Mouse (Mus musculus): Measurements from ENCODE around the gene Exoc3l2. TPM values are rescaled to one million over a fixed set of nuclear protein-coding genes. Genes with fewer than 3 reads are reported as not detected.
A peak's percentile ranks its signal among the peaks of the same experiment; 100 is the strongest.

Gene Exoc3l2
- polyA plus RNA-seq, 1 experiment from 2014 or later, result 0.55 TPM

DNA sequence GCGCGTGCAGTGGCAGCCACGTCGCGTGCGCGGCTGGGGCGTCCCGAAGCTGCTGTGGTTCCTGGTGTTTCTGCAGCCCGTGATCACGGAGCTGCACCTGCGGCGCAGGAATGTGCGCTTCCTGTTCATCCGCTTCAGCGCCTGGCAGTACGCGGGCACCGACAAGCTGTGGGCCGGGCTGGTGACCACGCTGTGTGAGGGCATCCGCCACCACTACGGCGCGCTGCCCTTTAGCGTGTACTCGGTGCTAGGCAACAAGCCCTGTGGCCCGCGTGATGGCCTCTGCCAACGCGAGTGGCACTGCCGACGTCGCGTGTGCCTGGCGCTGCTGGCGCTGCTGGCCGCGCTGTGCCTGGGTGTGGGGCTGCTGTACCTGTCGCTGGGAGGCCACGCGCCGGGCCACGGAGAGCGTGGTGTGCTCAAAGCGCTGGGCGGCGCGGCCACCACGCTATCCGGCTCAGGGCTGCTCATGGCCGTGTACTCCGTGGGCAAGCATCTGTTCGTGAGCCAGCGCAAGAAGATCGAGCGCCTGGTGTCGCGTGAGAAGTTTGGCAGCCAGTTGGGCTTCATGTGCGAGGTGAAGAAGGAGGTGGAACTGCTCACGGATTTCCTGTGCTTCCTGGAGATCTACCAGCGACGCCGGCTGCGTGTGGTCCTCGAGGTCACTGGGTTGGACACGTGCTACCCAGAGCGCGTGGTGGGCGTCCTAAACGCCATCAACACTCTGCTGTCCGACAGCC is 60.1 kb downstream of the Exoc3l2 start:
- H3K36me3 ChIP-seq (ENCODE audit: control insufficient read depth, insufficient read depth, low read length), result no peaks in the 10 kb centered on the region
- H3K4me2 ChIP-seq (replicated peaks; ENCODE audit: low read depth, low read length), result peak overlapping the region; percentile 90
- H3K4me3 ChIP-seq (ENCODE audit: low read depth, low read length), result peak overlapping the region; percentile 37
- H3K27ac ChIP-seq (ENCODE audit: low read length), result no peak overlapping the region
- no peaks in the 10 kb centered on the region for H3K9me3 ChIP-seq (ENCODE audit: control insufficient read depth, low read depth, low read length)
- H3K9ac ChIP-seq (replicated peaks; ENCODE audit: low read depth, low read length), result no peak overlapping the region
- no peak for ATAC-seq (ENCODE audit: insufficient number of reproducible peaks, insufficient read depth, low FRiP score, low read depth)
- H3K4me1 ChIP-seq (ENCODE audit: control insufficient read depth, insufficient read depth, low read length), result peaks cover 17% of the 10 kb centered on the region
- peaks cover 57% of the 10 kb centered on the region for H3K27me3 ChIP-seq (ENCODE audit: control insufficient read depth, insufficient read depth, low read length)
- WGBS, result 9% methylated on average over 72 of the region's 72 CpGs

DNA sequence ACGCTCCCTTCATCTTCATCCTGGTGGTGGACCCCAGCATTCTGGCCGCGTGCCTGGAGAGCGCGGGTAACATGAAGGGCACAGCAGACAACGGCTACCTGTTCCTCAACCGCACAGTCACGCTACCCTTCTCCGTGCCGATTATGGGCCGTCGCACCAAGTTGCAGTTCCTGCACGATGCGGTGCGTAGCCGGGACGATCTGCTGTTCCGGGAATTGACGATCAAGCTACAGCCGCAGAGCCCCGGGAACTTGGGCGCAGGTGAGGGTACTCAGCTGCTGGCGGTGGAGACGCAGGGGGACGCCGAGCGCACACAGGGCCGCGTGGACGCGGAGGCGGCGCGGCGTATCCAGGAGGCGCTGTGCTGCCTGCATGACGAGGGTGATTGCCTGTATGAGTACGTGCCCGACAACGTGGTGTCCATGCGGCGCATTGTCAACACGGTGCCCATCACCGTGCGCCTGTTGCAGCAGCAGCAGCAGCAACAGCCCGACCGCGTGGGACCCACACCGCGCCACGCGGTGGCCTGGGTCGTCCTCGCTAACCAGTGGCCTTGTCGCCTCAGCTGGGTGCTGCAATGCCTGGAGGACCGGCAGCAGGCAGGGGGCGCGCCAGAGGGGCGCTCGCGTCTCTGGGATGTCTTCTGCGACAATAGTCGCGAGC is 60.8 kb downstream of the Exoc3l2 start:
- Histone ChIP-seq H3K36me3 (ENCODE audit: control insufficient read depth, insufficient read depth, low read length) (no peaks in the 10 kb centered on the region), H3K4me2 (replicated peaks; ENCODE audit: low read depth, low read length) (peak overlapping the region; percentile 90), H3K9me3 (ENCODE audit: control insufficient read depth, low read depth, low read length) (no peaks in the 10 kb centered on the region), H3K4me1 (ENCODE audit: control insufficient read depth, insufficient read depth, low read length) (peaks cover 17% of the 10 kb centered on the region), H3K27me3 (ENCODE audit: control insufficient read depth, insufficient read depth, low read length) (peaks cover 52% of the 10 kb centered on the region), H3K9ac (replicated peaks; ENCODE audit: low read depth, low read length) (peak overlapping the region; percentile 18; the same call in 1 of the 2 replicates), H3K4me3 (ENCODE audit: low read depth, low read length) (peak overlapping the region; percentile 37), H3K27ac (ENCODE audit: low read length) (no peak overlapping the region)
- WGBS, result 2% methylated on average over 64 of the region's 64 CpGs
- peak; percentile 44 for ATAC-seq (ENCODE audit: insufficient number of reproducible peaks, insufficient read depth, low FRiP score, low read depth)

DNA sequence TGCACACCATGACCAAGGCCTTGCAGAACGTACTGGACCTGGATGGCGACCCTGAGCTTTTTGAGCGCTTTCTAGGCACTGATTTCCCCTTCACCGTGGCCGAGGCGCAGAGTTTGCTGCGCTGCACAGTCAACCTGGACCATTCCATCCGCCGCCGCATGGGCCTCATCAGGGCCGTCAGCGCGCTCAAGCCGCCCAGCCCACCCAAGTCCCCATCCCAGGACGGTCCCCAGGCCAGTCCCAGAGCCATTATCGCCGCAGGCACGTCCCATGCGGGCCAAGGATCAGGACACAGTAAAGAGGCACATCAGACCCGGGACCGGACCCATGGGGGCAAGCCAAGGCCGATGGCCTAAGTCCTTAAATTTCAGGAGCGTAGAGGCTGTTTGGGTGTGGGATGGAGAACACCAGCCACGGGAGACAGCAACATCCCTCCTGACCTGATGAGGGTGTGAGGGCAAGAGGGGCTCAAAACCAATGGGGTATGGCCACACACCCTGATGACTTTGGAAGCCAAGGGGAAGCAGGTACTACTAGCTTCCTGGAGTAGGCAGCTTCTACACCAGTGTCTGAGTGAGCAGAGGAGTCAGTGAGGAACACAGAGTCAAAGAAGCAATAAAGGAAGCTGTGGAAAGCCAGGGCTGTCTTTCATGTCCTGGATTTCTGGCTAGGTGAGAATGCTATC is 61.4 kb downstream of the Exoc3l2 start:
- Histone ChIP-seq H3K36me3 (ENCODE audit: control insufficient read depth, insufficient read depth, low read length) (peaks cover 3% of the 10 kb centered on the region; the same call in 1 of the 2 replicates), H3K4me3 (ENCODE audit: low read depth, low read length) (peak overlapping the region; percentile 37), H3K9me3 (ENCODE audit: control insufficient read depth, low read depth, low read length) (no peaks in the 10 kb centered on the region), H3K9ac (replicated peaks; ENCODE audit: low read depth, low read length) (0 out of 2 replicates have a peak overlapping the region, but pooled peaks have one; percentile 18), H3K27me3 (ENCODE audit: control insufficient read depth, insufficient read depth, low read length) (peaks cover 47% of the 10 kb centered on the region), H3K27ac (ENCODE audit: low read length) (no peak overlapping the region), H3K4me2 (replicated peaks; ENCODE audit: low read depth, low read length) (peak overlapping the region; percentile 90), H3K4me1 (ENCODE audit: control insufficient read depth, insufficient read depth, low read length) (peaks cover 17% of the 10 kb centered on the region)
- WGBS, result 18% methylated on average over 24 of the region's 24 CpGs
- ATAC-seq (ENCODE audit: insufficient number of reproducible peaks, insufficient read depth, low FRiP score, low read depth), result no peak

DNA sequence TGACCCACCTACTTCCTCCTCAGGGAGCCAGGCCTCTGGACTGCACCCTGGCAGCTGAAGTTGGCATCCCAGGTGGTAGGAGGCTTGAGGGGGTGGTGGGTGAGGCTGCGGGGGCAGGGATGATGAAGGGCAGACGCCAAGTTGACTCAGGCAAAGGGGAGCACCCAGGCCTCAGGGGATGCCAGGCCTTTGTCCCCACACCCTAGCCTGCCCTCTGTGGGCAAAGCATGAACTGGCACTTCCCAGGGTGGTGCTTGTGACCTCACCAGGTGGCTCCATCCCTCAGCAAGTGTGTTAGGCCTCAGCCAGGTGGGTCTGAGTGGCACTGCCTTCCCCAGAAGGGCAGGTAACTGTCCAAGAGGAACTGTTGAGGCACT is 62.0 kb downstream of the Exoc3l2 start:
- no peak for ATAC-seq (ENCODE audit: insufficient number of reproducible peaks, insufficient read depth, low FRiP score, low read depth)
- H3K9me3 ChIP-seq (ENCODE audit: control insufficient read depth, low read depth, low read length), result no peaks in the 10 kb centered on the region
- no peak overlapping the region for H3K27ac ChIP-seq (ENCODE audit: low read length)
- 65% methylated on average over 2 of the region's 2 CpGs for WGBS
- H3K36me3 ChIP-seq (ENCODE audit: control insufficient read depth, insufficient read depth, low read length), result peaks cover 8% of the 10 kb centered on the region; the same call in 1 of the 2 replicates
- no peak overlapping the region for H3K4me3 ChIP-seq (ENCODE audit: low read depth, low read length)
- peaks cover 17% of the 10 kb centered on the region for H3K4me1 ChIP-seq (ENCODE audit: control insufficient read depth, insufficient read depth, low read length)
- H3K27me3 ChIP-seq (ENCODE audit: control insufficient read depth, insufficient read depth, low read length), result peaks cover 44% of the 10 kb centered on the region
- H3K4me2 ChIP-seq (replicated peaks; ENCODE audit: low read depth, low read length), result no peak overlapping the region
- no peak overlapping the region for H3K9ac ChIP-seq (replicated peaks; ENCODE audit: low read depth, low read length)

DNA sequence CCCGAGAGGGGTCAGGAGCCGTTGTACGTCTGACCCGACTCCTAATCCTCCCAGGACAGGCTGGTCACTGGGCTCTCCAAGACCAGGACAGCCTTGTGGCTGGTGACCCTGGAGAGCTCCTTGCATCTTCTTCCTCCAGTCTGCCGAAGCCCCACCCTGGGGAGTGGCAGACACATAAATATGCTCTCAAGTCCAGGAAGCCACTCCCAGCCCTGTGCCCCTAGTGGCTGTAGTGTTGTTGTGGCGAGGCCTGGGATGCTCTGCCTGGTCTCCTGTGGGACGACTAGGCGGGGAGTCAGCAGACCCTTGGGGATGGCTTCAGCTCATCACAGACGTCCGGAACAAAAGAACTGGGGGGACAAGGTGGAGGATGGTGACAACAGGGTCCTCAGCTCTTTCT is 67.9 kb downstream of the Exoc3l2 start:
- WGBS, result 74% methylated on average over 10 of the region's 10 CpGs
- no peak for ATAC-seq (ENCODE audit: insufficient number of reproducible peaks, insufficient read depth, low FRiP score, low read depth)

DNA sequence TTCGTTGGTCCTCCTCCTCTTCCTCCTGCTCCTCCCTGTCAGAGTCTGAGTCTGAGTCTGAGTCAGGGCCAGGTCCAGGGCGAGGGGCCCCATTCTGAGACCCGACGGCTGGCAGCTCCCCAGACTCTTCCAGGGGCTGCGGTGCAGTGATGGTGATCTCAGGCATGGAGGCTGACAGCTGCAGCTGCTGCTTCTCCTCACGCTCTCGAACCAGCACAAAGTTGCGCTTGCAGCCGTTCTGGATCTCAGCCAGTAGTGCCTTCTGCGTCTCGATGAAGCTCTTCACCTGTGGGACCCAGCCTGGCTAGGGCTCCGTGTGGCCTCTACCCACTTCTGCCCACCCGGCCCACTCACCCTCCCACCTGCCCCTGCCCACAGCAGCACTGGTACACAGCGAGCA is 69.1 kb downstream of the Exoc3l2 start:
- H3K9me3 ChIP-seq (ENCODE audit: control insufficient read depth, low read depth, low read length), result no peaks in the 10 kb centered on the region
- no peak overlapping the region for H3K27ac ChIP-seq (ENCODE audit: low read length)
- WGBS, result 82% methylated on average over 14 of the region's 14 CpGs
- H3K4me1 ChIP-seq (ENCODE audit: control insufficient read depth, insufficient read depth, low read length), result no peaks in the 10 kb centered on the region
- no peaks in the 10 kb centered on the region for H3K27me3 ChIP-seq (ENCODE audit: control insufficient read depth, insufficient read depth, low read length)
- H3K9ac ChIP-seq (replicated peaks; ENCODE audit: low read depth, low read length), result no peak overlapping the region
- H3K4me2 ChIP-seq (replicated peaks; ENCODE audit: low read depth, low read length), result no peak overlapping the region
- no peak overlapping the region for H3K4me3 ChIP-seq (ENCODE audit: low read depth, low read length)
- peaks cover 58% of the 10 kb centered on the region for H3K36me3 ChIP-seq (ENCODE audit: control insufficient read depth, insufficient read depth, low read length)
- no peak for ATAC-seq (ENCODE audit: insufficient number of reproducible peaks, insufficient read depth, low FRiP score, low read depth)

More for the DNA sequence above, 67.9 kb downstream of the Exoc3l2 start:
- no peaks in the 10 kb centered on the region for H3K4me1 ChIP-seq (ENCODE audit: control insufficient read depth, insufficient read depth, low read length)
- no peak overlapping the region for H3K9ac ChIP-seq (replicated peaks; ENCODE audit: low read depth, low read length)
- H3K27me3 ChIP-seq (ENCODE audit: control insufficient read depth, insufficient read depth, low read length), result no peaks in the 10 kb centered on the region
- H3K4me3 ChIP-seq (ENCODE audit: low read depth, low read length), result no peak overlapping the region
- no peak overlapping the region for H3K4me2 ChIP-seq (replicated peaks; ENCODE audit: low read depth, low read length)
- peaks cover 58% of the 10 kb centered on the region for H3K36me3 ChIP-seq (ENCODE audit: control insufficient read depth, insufficient read depth, low read length)
- no peaks in the 10 kb centered on the region for H3K9me3 ChIP-seq (ENCODE audit: control insufficient read depth, low read depth, low read length)
- H3K27ac ChIP-seq (ENCODE audit: low read length), result no peak overlapping the region

DNA sequence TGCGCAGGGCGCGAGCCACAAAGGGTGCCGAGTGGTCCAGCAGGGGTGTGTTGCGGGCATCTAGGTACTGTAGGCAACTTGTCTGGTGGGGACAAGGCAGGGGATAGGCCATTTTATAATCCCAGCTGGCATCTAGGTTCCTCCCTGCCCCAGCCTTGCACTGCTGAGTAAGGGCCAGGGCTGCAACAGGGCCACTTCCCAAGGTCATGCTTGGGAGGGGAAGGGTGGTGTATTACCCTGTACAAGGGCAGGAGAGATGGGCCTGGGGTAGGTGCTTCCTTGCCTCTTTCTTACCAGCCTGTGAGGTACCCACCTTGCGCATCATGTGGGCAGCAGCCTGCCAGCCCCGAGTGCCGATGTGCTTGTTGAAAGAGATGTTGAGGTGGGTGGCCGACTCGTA is 71.5 kb downstream of the Exoc3l2 start:
- Histone ChIP-seq H3K27me3 (ENCODE audit: control insufficient read depth, insufficient read depth, low read length) (no peaks in the 10 kb centered on the region), H3K9ac (replicated peaks; ENCODE audit: low read depth, low read length) (no peak overlapping the region), H3K36me3 (ENCODE audit: control insufficient read depth, insufficient read depth, low read length) (peaks cover 54% of the 10 kb centered on the region), H3K4me1 (ENCODE audit: control insufficient read depth, insufficient read depth, low read length) (no peaks in the 10 kb centered on the region), H3K4me2 (replicated peaks; ENCODE audit: low read depth, low read length) (no peak overlapping the region), H3K4me3 (ENCODE audit: low read depth, low read length) (no peak overlapping the region), H3K27ac (ENCODE audit: low read length) (no peak overlapping the region), H3K9me3 (ENCODE audit: control insufficient read depth, low read depth, low read length) (no peaks in the 10 kb centered on the region)
- WGBS, result 94% methylated on average over 10 of the region's 10 CpGs
- no peak for ATAC-seq (ENCODE audit: insufficient number of reproducible peaks, insufficient read depth, low FRiP score, low read depth)

DNA sequence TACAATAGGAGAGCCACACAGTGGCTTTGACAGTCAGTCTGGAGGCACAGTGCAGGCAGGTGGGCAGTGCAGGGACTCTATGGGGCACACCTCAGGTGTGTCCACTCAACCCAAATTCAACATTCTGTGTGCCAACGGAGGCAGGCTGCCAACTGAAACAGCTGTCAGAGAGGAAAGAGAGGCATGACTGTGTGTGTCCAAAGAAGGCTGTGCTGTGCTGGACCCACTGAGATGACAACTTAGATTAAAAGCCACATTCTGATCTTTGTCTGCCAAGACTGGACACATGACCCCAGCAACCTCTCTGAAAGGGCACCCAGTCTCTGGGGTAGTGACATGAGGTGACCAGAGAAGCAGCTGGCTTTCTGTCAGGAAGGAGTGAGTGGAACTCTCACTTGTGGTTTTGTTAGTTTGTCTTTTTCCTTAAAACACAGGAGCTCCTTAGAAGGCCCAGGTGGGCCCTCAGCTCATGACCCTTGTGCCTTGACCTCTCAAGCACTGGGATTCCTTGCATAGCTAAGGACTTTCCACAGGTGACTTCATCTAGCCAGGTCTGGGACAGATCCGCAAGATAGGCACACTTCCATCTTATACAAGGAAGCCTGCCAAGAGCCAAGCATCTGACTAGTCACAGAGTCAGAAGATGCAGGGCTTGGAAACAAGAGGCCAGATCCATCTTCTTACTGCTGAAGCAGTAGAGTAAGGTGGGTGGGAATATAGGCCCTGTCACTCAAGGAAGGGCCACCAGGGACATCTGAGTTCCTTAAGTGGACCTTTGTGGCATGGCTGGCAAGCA is 77.8 kb downstream of the Exoc3l2 start:
- Histone ChIP-seq H3K27me3 (ENCODE audit: control insufficient read depth, insufficient read depth, low read length) (no peaks in the 10 kb centered on the region), H3K9ac (replicated peaks; ENCODE audit: low read depth, low read length) (no peak overlapping the region), H3K4me3 (ENCODE audit: low read depth, low read length) (no peak overlapping the region), H3K9me3 (ENCODE audit: control insufficient read depth, low read depth, low read length) (no peaks in the 10 kb centered on the region), H3K27ac (ENCODE audit: low read length) (no peak overlapping the region), H3K36me3 (ENCODE audit: control insufficient read depth, insufficient read depth, low read length) (no peaks in the 10 kb centered on the region), H3K4me1 (ENCODE audit: control insufficient read depth, insufficient read depth, low read length) (peaks cover 26% of the 10 kb centered on the region; the same call in 1 of the 2 replicates), H3K4me2 (replicated peaks; ENCODE audit: low read depth, low read length) (no peak overlapping the region)
- 80% methylated on average over 2 of the region's 2 CpGs for WGBS
- no peak for ATAC-seq (ENCODE audit: insufficient number of reproducible peaks, insufficient read depth, low FRiP score, low read depth)
